Mouse (Mus musculus): ENCODE data around the gene Slc35e4.
"Not testable (repeated sequence)": the region's sequence is repeated elsewhere in the genome, so short reads cannot be mapped to it uniquely, and the experiment has no call there.

The Slc35e4 gene

DNA sequence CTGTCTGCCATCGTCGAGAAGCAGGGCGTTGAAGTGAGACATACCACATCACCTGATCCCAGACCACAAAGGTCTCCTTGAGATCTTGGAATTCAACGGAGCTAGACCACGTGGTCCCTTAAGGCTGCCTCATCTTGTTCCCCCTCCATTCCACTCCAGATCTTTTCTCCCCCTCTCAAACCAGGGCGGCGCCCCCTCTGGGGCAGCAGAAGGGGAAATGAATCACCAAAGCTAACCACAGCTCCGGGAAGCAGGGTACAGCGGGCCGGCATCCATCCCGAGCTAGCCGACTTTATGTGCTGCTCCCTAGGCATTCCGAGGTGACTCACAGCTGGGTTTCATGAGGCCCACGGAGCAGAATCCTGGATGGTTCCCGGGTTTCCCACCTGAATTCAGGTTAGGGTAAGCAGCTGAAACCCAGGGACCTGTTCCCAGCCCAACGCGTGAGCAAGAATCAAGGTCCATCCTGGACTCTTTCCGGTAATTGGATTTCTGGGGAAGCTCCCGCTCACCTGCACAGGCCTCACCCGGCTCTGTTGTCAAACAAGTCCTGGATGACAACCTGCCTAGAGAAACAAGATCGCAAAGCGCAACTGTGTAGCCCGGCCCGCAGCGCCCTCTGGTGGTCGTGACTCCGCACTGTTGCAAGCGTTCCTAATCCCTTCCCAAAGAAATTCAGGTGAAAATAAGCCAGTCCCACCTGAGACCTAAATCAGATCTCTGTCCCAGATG, at the start of gene Slc35e4:
Gene Slc35e4 (minus strand): TSS at position 556 of the 732 bp plus-strand sequence.
- peak; percentile 96 for DNase-seq (ENCODE audit: low read depth, low spot score)

DNA sequence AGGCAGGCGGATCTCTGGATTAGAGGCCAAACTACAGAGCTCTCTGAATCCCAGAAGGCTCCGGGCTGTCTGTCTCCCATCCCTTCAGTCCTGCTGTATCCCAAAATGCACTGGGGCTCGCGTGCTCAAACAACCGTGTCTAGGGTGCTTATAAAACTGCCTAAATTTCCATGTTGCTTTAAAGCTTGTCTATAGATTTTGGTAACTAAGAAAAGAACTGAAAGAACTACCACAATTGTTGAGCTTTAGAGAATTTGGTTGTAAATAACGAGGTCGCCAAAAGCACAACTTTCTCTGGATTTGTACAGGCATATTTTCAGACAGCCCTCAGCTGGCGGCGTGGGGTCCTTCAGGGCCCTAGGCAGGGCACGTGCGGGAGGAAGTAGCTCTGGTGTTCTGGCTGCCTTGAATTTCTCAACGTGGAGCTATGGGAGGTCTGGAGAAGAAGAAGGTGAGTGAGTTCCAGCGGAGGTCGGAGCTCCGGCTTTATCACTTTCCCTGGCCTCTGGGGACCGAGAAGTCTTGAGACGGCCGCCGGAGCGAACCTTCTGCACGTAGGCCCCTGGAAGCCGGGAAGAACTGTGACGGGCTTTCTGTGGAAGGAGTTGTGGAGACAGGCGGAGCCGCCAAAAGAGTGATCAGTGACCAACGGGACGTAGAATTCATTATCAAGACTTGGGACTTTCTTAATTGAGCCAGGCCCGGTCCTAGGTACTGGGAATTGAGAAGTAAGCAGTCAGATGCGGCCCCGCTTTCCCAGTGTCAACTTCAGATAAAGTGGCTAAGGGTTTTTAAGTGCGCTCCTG, 49.3 kb upstream of the Slc35e4 start, which contains the start of gene Pes1:
Gene Pes1 (plus strand): TSS at position 366 of the 806 bp plus-strand sequence.
- DNase-seq (ENCODE audit: low read depth, low spot score): peak; percentile 91

DNA sequence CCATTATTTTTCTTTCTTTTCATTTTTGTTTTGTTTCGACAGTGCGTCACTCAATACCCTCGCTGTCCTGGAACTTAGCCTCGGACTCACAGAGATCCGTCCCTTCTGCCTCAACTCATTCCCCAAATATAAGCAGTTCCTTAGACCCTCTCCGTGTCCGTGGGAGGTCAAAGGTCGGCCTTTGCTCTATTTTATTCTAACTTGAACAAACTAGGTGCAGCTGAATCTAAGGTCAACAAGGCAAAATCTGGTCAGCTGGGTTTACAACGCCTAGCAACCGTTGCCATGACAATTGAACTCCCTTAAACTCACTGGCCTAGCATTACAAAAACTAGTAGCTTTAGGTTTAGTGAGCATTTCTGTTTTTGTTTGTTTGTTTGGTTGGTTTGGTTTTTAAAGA, 48.7 kb upstream of the Slc35e4 start:
- DNase-seq (ENCODE audit: low read depth, low spot score): no peak

DNA sequence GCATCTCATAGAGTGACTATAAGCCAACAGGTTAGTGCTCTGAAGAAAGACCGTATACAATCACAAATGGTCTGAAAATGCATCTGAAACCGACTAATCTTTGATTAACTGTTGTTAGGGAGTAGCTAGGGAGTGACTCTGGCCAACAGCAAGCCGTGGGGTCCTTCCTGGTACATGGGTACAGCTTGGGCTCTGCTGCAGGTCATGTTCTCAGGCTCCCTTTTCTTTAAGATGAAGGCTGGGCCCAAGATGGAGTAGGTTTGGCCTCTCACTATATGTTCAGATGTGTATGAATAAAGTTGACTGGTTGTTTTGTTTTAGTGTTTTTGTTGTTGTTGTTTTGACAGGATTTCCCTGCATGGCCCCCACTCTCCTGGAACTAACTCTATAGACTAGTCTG, 47.3 kb upstream of the Slc35e4 start:
- no peak for DNase-seq (ENCODE audit: low read depth, low spot score)

DNA sequence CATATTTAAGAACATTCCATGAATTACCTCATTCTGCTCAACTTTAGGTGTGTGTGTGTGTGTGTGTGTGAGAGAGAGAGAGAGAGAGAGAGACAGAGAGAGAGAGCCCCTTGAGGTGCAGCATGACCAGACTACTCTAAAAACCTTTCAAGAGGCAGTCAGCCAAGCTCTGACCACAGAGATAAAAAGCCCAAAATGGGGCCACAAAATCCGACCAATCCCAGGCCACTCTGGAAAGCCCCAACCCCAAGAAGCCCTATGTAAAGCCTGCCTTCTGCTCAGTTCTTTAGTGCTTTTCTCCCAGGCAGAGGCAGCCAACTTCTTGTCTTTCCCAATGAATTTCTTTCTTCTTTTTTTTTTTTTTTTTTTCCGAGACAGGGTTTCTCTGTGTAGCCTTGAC, 46.4 kb upstream of the Slc35e4 start:
- DNase-seq (ENCODE audit: low read depth, low spot score): no peak

DNA sequence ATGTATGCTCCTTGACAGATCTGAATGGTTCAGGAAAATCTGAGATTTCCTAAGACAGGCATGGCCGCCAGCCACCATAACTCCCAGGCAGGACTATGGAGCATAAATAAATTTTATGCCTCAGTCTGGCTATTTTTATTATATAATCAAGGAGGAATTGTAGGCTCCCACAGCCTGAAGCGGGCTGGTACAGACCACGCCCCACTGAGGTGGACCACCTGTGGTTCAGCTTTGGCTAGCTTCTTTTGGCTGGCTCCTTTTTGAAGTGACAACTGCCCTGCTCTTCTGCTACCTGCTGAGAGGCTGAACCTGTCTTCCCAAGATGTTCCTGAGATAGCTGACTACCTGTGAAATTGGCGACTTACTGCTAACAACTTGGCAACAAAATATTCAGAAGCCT, 40.9 kb upstream of the Slc35e4 start:
- DNase-seq (ENCODE audit: low read depth, low spot score): not testable (repeated sequence)

DNA sequence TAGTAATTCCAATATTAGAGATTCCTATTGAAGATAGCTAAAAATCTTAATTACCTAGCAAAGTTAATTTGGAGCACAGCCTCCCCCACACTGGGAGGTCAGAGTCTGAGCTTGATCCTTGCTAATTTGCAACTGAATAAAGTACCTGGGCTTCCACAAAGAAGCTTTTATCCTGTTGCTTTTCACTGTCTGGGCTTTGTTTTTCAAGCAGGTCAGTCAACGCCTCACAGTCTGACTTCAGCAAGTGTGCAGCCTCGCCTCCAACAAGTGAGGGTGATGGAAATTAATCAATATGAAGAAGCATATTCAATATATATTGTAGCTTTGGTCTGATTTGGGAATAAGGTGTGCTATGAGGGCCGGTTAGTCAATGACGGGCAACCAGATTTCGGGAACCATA, 40.4 kb upstream of the Slc35e4 start:
- not testable (repeated sequence) for DNase-seq (ENCODE audit: low read depth, low spot score)

DNA sequence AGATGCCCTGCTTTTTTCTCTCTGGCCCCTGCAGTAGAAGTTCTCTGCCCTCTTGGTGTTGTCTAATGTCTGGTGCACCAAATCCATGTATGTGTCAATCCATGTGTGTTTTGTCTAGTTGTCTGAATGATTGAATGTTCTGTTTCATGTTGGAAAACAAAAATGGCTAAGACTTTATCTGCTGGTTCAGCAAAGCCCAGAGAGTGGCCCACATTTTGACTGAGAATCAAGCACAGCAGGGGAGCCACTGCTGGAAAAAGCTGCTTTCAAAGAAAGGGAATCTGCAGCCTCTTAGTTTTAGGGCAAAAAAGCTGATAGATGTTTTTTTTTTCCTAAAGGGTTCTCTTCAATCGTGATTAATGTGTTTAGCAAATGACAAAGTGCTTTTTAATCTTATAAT, 31.9 kb upstream of the Slc35e4 start:
- DNase-seq (ENCODE audit: low read depth, low spot score): no peak

DNA sequence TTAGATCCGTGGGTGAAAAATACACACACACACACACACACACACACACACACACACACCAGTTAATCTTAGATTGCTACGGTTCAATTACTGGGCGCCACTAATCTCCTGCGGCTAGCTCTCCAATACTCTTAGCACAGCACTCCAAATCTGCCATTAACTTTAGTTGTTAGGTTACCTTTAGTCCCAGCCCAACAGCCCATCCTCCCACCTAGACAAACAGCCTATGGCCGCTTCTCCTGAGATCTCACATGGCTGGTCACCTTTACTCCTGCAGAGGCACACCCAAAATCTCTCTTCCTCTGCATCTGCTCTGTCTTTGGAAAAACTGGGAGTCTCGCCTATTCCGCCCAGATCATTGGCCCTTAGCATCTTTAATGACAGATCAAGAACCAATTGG, 26.9 kb upstream of the Slc35e4 start:
- no peak for DNase-seq (ENCODE audit: low read depth, low spot score)

DNA sequence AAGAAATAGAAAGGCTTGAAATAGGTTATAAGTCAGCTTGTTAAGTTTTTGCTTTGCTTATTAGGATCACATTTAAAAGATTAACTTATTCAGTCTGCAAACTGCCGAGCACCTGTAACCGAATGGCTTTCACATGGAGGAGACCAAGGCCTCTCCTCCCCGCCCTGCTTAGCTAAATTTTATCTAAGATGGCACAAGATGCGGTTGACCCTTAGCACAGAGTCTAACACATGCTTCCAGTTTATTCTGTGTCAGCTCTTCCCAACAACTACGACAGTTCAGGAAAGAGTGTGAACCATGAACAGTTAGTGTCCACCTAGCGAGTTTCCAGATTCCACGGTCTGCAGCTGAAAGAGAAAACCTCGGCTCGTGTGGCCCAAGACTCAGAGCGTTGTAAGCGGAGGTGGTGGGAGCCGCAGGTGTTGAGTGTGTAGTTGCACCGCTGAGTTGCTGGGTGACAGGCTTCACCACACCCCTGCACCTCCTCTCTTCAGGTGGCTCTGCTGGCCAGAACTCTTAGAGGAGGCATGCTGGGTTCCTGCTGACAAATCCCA, 22.9 kb upstream of the Slc35e4 start:
- DNase-seq (ENCODE audit: low read depth, low spot score): no peak

DNA sequence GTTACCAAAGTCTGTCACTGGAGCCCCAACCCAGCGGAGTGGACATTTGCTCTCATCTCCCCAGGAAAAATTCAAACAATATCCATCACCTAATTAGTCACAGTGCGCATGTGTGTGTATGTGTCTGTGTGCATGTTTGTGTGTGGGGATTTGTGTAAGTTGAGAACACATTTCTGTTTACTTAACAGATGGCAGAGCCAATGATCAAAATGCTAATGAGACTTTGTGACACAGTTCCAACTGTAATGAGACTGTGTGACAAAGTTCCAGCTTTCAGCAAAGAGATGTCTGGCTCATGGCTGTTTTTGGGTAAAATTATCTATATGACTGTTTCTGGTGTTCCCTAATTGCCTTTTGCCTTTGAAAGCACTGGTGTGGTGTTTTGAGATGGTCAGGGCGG, 21.9 kb upstream of the Slc35e4 start:
- no peak for DNase-seq (ENCODE audit: low read depth, low spot score)

DNA sequence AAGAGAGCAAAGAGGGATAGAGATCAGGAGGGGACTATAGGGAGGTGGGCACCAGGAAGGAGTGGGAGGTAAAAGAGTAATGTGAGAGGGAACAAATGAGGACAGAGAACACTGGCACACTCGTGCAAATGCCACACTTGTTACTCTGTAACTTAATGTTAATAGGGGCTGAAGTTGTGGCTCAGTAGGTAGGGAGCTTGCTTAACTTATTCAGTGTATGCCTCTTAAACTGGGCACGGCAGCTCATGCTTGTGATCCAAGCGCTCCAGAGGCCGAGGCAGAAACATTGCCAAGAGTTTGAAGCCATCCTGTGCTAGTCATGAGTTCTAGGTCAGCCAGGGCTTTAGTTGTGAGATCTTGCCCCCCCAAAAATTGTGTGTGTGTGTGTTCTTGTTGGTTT, 20.7 kb upstream of the Slc35e4 start:
- no peak for DNase-seq (ENCODE audit: low read depth, low spot score)

DNA sequence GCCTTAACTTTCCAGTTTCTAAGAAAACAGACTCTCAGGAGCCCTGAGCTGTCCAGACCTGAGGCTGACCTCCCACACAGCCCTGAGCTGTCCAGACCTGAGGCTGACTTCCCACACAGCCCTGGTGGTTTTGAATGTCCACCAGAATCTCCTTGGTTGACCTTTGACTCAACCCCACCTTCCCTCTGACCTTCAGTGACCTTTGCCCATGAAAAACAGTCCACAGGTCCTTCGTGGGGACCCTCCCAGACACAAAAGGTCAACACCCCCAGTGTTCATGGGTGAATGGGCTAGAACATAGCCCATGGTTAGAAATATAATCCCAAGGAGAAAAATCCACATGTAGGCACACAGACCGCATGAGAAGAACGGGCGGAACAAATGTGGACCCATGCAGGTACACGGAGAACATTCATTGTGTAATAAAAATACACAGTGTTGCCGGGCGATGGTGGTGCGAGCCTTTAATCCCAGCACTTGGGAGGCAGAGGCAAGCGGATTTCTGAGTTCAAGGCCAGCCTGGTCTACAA, 19.4 kb upstream of the Slc35e4 start:
- DNase-seq (ENCODE audit: low read depth, low spot score): no peak

DNA sequence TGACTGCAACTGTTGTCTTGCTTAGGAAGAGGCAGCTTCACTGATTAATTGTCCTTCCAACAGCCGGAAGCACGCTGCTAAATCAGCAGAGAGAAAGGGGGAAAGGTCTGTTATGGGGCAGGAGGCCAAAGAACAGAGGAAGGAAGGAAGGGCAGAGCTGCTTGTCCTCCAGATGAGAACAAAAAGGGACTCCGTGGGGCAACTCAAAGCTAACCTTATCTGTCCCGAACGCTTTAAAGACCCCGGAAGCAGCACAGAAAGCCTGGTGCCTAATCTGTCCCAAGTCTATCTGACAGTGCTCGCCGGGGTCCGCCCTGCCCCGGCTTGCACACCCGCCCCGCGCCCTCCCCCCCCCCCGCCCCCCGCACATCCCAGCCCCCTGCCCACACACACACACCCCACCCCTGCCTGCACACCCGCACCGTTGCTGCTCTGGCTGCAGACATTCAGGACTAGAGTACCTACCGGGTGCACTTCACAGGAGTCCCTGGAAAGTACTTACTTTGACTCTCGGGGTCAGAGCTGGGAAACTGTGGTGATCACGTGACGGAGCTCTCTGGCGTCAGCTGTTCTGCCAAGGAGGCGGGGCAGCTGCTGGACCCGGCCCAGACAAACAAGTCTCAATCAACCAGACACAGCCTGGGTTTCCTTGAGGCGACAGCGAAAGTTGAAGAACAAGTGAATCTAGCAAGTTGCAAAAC, 17.2 kb upstream of the Slc35e4 start, which contains the start of gene Tcn2:
Gene Tcn2 (minus strand): TSS at position 649 of the 701 bp plus-strand sequence.
- DNase-seq (ENCODE audit: low read depth, low spot score): peak; percentile 43

DNA sequence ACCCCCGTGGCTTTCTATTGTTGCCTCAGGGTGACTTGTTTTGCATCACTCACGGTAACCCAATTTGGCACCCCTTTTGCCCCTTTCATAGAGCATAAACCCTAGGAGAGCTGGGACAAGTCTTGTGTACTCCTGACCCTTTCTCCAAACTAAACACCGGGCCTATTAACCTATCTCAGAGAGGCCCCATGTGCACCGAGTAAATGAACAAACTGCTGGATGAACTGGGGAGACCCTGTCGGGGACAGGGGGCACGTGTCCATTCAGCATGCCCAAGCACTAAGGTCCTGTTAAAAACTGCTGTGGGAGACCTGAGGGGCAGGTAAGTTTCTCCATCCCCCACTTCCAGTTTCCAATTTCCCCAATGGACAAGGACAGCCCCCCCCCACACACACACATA, 16.5 kb upstream of the Slc35e4 start:
- no peak for DNase-seq (ENCODE audit: low read depth, low spot score)

DNA sequence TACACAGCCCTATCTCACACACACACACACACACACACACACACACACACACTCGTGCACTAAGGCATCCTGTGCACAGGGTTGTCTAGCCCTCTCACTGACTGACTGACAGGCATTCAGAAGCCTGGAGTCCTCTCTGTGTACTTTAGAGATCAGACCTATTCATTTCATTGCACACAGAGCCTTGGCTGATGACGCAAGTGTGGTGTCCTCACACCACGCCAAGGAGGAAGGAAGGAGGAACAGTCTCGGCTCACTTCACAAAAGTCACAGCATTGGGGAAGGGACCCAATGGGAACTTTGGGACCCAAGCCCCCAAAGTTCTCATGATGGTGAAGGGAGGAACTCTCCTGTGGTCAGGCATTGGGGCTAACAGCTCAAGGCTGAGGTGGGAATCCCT, 15.6 kb upstream of the Slc35e4 start:
- no peak for DNase-seq (ENCODE audit: low read depth, low spot score)

DNA sequence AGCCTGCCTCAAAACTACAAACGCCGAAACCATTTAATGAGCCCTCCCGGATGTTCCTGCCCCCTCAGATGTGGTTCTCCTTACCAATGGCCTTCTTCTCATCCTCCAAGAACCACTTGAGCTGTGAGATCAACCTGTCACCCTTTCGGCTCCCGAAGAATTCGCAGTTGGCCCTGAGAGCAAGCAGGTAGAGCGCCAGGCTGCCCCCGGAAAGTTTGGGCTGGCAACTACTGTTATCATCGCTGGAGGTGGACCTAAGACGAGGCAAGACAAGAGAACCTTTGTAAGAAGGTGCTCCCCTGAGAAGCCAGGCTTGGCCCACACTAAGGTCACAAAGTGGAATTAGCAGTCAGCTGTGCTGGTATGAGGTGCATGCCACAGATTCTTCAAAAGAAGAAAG, 11.5 kb upstream of the Slc35e4 start:
- no peak for DNase-seq (ENCODE audit: low read depth, low spot score)

DNA sequence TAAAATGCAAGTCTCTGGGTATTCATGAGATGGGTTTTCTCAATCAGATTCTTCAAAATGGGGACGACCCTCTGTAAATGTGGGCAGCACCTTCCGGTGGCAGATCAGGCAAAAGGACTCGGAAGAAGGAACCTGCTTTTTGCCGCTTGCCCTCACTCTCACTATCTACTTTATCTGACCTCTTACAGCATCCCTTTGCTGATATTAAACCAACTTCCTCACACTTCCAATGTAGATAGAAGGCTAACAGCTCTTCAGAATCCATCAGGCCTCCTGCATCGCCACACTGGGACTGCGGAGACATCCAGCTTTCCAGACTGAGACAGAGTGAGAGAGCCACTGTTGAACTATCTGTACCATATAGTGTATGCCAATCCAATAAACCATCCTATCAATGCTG, 8.3 kb upstream of the Slc35e4 start:
- DNase-seq (ENCODE audit: low read depth, low spot score): no peak

DNA sequence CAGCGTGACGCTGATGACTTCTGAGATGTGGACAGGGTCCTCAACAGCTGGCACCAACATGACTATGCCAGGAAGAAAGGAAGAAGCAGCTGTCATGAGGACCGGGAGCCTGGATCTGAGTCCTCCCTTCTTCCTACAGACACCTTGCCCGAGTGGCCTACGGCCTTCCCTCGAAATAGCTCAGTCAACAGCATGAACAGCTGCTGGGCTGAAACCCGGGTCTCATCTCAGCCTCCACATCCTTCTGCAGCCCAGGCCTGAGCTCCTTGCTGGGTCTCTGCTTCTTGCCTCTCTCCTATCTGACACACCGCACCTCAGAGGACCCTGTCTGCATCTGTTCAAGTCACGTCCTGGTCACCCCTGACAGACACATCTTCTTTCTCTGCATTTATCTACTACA, 7.7 kb upstream of the Slc35e4 start:
- no peak for DNase-seq (ENCODE audit: low read depth, low spot score)

DNA sequence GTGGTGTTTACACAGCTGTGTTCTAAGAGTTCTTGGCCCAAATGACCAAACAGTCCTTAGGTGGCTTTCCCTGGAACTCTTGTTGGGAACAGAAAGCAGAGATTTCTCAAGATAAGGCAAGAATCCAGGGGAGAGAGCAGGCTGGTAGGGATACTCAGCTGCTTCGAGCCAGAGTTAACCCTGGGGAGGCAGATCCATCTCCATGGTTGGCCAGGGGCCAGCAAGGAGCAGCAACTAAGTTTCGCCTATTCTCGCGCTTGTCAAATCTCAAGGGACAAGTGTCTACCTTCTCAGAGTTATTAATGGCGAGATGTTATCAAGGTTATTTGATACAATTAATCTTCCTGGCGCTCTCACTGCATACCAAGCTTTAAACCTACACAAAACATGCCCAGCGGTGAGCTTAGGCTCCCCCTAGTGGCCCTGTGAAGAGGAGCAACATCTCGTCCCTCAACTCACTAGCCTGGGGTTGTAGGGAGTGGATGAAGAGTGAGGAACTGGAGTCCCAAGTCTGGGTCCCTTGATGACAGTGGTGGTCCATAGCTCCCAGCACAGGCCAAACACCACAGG, 6.9 kb upstream of the Slc35e4 start:
- DNase-seq (ENCODE audit: low read depth, low spot score): peak; percentile 77

DNA sequence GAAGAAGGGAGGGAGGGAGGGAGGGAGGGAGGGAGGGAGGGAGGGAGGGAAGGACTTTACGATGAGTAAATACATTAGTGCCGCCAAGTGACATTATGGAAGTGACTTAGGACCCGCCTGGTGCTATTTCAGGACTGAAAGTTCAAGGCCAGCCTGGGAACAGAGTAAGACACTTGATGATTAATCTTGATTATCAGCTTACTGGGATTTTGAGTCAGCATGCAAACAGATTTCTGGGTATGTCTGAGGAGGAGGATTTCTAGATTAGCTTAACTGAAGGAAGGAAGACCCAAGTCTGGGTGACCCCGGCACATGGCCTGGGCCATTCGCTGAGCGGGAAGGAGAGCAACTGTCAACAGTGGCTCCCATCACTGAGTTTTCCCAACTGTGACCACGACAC, 6.0 kb upstream of the Slc35e4 start:
- DNase-seq (ENCODE audit: low read depth, low spot score): no peak
